Mouse (Mus musculus) lung, postnatal 14 days (tissue): ENCODE measurements around the gene Gm8122.
"Not testable (repeated sequence)": the region's sequence is repeated elsewhere in the genome, so short reads cannot be mapped to it uniquely, and the experiment has no call there.

ENCODE experiments used
- DNase-seq: peaks from one replicate; pipeline ENCODE4 v3.0.0; 2021

Gene Gm8122

DNA sequence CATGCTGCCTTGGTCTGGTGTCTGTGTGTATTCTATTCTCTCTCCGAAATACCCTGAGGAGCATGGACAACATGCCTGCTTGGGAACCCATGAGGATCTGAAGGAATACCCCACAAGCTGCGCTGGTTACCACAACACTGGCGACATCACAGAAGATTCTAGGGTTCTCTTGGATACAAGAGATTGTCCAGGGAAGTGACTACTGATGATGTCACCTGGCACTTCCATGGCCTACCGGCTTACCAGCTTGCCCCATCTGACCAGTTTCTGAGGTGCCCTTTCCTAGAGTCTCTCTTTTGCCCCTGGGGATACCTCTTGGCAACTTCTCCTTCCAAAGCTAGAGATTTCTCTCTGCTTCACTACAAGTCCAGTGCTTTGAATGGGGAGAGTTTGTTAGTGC lies at the start of gene Gm8122:
Gene Gm8122 (minus strand): TSS at position 101 of the 400 bp plus-strand sequence.
- not testable (repeated sequence) for DNase-seq

DNA sequence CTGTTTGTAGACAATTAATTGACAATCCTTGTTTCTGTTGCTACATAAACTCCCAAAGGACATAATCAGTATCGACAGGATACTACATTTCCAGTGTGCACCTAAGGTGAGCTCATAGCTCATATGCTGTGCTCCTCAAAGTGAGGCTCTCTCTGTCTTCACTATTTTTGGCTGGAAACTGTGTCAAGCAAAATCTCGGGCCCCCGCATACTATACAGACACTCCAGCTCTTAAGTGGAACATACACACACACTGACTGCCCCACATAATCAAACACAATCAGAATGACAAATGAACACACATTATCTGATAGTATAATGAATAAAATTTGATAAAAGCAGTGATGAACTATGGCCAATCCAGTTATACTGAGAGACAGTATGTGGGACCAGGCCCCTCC lies 43.6 kb upstream of the Gm8122 start:
- not testable (repeated sequence) for DNase-seq

DNA sequence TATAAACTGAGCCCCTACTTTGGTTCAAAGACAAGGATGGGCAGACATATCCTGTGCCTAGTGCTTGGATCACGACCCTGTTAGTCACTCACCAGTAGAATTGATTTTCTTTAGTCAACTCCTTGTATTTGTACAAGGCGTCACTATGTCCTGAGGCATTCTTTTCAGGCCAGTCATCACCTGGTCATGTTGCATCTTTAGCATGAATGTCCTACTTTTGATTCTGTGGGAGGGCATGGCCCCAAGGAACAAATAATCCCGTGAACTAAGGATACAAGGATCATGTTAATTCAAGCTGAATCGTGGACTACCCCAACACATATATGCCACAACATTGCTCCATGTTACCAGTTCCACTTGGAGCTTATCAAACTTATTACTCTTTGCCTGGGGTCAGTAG lies 43.0 kb upstream of the Gm8122 start:
- DNase-seq = not testable (repeated sequence)

DNA sequence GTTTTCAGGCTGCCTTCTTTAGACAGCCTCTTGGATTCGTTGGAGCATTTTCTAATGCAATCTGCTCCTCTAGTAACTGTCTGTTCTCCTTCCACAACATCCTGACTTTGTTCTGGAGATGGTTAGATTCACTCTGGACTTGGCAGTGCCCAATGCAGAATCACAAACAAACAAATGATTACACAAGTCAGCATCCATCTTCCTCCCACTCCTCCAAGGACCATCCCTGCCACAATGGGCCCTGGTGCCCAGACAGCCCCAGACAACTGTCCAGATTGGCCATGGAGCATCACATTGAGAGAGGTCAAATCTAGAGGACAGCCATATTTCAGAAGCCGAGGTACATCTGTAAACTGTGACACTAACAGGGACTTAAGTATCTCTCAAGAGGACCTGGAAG lies 42.4 kb upstream of the Gm8122 start:
- DNase-seq = not testable (repeated sequence)

DNA sequence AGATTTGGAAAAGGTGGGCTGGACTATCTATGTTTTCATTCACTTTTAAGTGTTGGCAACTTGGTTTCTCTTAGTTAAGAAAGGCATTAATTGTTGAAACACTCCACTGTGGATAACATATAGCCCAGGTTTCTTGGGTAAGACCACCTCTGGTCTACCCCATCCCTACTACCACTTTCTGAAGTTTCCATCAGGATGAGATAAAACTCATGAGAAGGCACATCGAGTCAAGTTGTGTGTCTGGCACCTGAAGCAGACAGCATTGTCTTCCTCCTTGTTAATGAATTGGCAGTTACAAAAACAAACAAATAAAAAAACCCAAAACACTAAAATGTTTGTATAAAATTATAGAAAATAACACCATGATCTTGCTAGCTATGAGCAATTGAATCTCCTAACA lies 40.6 kb upstream of the Gm8122 start:
- not testable (repeated sequence) for DNase-seq

DNA sequence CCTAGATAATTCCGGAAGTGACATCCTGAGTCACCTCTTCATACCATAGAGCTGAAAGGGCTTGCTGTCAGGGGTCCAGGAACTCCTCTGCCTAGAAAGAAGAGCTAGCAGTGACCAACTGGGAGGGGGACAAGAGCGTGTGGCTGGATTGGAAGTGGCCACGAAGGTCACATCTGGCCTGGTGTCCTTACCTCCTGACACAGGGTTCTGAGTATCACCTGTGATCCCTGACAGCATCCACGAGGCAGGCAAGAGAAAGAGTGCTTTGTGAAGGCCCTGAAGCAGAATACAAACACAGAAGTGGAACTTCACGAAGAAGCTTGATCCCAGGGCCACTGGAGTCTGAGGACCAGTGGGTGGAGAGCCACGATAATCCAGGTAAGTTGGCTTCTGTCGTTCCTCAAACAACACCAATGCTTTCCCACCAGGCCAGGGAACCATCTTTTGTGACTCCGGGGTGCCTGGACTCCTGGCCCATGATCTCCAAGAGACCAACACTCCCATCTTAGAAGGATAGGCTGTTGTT lies 39.9 kb upstream of the Gm8122 start, which contains the start of gene Gm9732:
Gene Gm9732 (plus strand): TSS at position 51 of the 526 bp plus-strand sequence.
- not testable (repeated sequence) for DNase-seq

DNA sequence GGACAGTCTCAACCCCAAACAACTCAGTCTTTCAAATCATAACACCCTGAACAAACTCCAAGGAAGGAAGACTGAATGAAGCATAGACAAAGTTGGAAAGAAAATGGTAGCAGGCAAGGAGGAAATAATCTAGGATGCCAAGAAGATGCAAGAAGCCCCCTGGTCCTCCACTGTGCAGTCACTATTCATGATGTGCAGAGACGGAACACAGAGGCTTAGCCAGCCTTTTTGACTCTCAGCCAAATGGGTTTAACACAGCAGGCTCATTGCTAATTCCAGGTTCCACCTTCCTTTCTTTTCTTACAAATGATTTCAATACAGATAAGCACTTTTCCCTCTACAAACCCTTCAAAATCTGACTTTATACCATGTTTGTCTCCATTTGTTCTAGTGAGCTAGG lies 38.1 kb upstream of the Gm8122 start:
- not testable (repeated sequence) for DNase-seq

DNA sequence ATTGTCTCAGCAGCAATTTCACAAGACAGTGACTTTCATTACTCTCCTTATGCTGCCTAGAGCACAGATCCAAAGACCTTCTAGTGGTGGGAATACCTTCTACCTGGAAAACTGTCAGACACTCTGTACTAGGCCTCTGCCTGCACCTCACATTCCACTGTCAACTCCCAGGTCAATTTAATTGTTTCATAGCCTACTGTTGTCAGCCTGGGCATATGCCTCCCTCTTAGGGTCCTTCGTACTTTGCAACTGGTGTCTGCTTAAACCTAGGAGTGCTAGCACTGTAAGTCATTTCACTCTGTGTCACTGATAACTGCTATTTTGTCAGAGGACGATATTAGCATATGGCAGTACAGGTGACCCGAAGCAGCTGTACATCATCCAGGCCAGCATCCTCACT lies 34.1 kb upstream of the Gm8122 start:
- not testable (repeated sequence) for DNase-seq

DNA sequence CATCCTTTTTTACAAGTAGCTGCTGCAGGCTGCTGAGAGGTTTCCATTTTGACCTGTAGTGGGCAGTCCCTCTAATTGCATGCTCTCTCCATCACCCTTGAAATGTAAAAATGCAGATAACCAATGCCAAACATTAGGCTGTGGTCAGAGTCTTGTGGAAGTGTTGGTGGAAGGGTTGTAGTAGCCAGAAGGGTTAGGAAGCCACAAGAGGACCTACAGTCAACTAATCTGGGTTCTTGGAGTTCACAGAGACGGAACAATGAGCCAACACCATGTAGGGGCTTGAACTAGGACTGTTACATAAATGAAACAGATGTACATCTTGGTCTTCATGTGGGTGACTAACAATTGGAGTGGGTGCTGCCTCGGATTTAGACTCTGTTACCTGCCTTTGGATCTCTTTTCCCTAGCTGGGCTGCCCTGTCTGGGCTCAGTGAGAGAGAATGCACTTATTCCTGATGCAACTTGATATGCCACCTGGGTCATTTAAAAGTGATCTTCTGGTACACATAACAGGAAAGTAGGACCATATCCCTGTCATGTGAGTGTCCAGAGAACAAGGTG lies 33.5 kb upstream of the Gm8122 start:
- not testable (repeated sequence) for DNase-seq

DNA sequence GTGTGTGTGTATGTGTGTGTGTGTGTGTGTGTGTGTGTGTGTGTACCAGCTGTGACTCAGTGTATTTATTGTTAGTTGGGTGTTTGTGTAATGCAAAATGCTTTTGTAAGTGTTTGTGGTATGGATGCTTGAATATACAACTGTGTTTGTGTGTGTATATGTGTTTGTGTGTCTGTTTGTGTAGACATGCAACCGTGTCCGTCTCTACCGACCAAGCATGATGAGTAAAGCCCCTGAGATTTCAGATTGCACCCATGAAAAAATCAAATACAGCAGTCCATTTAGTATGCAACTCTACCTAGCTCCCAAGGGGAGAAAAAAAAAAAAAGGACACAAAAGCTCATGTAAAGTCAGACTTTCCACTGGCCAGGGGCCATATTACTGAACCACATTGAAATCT lies 28.3 kb upstream of the Gm8122 start:
- DNase-seq = not testable (repeated sequence)

DNA sequence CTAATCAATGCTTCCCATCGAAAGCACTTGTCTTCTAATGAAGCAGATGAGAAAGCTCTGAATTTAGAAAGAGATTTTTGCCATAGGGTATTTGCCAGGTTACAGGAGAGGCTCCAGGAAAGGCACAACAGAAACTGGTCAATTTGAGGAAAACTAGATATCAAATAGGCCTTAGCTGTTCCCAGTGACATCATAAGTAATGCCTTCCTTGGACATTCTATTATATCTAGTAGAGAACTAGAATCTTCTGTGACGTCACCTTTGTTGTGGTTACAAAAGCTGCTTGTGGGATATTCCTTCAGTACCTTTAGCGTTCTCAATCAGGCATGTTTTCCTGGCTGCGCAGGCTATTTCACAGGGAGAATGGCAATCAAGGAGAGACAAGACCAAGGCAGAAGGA lies 23.2 kb upstream of the Gm8122 start, which contains the start of gene Gm8126:
Gene Gm8126 (plus strand): TSS at position 301 of the 400 bp plus-strand sequence.
- DNase-seq = not testable (repeated sequence)

DNA sequence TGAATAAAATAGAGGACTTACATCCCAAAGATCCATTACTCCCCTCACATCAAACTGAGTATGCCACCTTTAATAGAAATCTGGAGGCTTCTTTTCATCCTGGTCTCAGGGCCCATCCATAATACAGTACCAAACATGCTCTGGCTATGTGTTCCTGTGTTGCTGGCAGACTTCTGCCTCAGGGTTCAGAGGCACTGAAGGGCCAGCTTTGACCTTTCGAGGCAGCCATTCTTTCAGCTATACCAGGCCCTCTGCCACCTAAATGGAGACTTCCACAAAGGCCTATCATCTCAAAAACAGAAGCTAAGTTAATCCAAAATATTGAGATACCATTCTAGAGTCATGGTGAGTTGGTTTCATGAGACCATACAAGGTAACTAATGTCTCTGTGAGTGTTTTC lies 21.4 kb upstream of the Gm8122 start:
- DNase-seq = not testable (repeated sequence)

DNA sequence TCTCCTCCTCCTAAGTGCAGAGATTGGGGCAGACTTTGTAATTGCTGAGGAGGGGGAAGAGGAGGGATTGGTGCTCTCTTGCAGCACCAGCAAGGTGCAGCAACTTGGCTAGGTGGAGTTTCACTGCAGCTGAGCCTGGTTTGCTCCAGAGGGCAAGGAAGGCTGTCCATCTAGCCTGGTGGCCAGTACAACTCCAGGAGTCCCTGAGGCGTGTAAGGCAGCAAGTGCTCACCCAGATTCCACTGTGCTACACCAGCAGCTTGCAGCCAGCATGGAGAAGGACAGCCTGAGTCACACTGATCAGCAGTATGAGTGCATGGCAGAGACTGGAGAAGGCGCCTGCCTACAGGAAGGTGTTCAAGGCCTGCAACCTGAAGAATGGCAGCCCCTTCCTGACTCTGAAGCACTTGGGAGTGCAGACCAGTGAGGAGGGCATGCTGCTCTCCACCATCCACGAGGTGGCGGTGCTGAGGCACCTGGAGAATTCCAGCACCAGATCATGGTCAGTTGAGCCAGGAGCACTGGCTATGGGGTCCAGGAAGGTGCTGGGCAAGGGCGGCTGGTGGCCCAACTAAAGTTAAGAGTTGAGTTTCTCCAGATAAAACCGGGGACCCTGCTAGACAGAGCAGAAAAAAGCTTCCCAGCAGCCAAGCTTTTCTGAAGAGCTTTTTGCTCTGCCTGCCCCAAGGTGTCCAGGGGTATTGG lies 15.6 kb upstream of the Gm8122 start:
- DNase-seq = not testable (repeated sequence)

DNA sequence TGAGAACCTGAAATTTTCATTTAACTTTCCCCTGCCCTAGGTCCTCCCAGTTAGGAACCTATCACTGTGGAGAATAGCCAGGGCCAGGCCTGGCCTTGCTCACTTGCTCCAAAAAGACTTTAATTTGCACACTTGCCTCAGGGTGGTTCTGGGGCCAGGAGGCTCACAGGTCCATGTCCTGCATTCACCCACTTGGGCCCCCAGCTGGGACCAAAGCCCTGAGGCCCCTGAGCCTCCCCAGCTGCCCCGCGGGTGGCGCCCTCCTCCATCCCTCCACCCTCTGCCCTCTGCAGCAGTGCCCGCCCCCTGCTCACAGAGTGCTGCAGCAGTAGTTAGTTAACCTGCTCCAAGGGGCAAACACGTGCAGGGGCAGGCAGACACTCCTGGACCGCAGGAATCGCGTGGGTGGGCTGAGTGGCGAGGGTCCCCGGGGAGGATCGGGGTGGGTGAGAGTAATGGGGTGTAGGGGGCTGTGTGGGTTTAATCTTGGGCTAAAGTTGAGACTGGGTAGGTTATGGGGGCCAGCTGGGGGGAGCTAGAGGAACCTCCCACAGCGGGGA lies 14.6 kb upstream of the Gm8122 start:
- DNase-seq = not testable (repeated sequence)

DNA sequence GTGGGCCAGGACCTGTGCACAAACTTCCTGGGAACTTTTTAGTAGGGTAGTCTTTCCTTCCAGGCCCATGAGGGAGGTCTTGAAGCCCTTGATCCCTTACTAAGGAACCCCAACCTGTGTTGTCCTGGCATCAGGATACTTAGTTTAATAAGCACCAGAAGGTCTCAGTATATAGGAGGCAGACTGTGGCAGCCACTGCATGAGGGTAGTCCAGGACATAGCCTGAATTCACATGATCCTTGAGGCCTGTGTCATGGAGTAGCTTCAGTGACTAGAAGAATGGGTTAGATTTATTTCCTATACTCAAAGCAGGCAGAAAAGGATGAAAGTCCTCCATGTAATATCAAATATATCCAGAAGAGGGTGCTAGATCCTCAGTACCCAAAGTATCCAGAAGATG lies 2.7 kb upstream of the Gm8122 start:
- not testable (repeated sequence) for DNase-seq
